Mouse (Mus musculus) lung, postnatal 4 days (tissue): ENCODE results near the gene Mcpt8.
"Not testable (repeated sequence)": the region's sequence is repeated elsewhere in the genome, so short reads cannot be mapped to it uniquely, and the experiment has no call there.

ENCODE experiments used
- DNase-seq, 2 experiments: peaks; one replicate each; pipeline ENCODE4 v3.0.0; 2021

Gene Mcpt8

DNA sequence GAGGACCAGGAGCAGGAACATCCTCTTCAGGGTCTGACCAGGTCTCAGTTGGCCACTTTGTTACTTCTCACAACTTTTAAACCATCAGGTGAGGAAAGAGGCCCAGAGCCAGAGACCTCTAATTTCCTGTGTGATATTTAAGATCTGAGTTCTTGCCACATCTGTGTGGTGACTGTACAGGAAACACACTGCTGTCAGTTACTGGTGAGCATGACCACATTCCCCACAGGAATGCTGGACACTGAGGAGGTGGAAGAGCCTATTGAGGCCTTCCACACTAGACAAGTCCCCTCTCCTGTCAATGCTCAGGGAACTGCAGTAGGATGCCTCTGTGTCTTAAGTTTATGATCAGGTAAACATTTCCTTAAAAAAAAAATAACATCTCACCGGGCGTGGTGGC lies at the start of gene Mcpt8:
Gene Mcpt8 (minus strand): TSS at position 107 of the 400 bp plus-strand sequence.
- DNase-seq: no peak

GRCm38 (mm10) chr14:56133675-56134074 lies 48.6 kb upstream of the Mcpt8 start:
- not testable (repeated sequence) for DNase-seq

DNA sequence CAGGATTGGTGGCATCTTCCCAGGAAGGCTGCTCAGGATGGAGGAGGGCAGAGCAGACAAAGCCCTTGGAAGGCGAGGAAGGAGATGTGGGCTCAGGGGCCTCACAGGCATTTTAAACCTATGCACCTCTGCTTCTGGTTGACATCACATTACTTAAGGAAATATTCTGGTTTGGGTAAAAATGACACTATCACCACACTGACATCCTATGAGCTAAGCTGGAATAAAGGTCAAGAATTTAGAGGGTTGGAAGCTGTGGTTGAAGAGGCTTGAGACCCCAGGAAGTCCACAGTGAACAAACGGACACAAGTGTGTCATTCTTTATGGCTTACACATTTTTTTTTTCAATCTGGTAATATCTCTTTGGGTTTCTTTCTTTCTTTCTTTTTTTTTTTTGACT lies 47.4 kb upstream of the Mcpt8 start, which contains the start of gene Gzmd:
Gene Gzmd (minus strand): TSS at position 101 of the 400 bp plus-strand sequence.
- not testable (repeated sequence) for DNase-seq

GRCm38 (mm10) chr14:56128341-56128740 lies 43.3 kb upstream of the Mcpt8 start:
- DNase-seq: no peak

DNA sequence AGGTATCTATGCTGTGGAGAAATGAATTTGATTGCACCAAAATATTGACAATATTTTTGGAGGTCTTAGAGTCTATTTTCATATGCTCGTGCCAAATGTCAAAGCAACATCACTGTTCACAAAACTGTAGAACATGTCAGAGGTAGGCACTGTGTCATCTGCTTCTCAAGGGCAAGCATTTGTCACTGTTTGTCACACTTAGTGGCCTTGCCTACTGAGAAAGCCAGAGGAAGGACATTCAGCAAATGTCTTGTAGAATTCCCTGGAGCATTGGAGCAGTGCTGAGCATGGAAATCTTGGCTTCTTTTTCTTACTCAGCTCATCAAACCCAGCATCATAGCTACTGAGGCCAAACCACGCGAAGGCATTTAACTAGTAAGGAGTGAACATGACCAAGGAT lies 38.4 kb upstream of the Mcpt8 start:
- no peak for DNase-seq

DNA sequence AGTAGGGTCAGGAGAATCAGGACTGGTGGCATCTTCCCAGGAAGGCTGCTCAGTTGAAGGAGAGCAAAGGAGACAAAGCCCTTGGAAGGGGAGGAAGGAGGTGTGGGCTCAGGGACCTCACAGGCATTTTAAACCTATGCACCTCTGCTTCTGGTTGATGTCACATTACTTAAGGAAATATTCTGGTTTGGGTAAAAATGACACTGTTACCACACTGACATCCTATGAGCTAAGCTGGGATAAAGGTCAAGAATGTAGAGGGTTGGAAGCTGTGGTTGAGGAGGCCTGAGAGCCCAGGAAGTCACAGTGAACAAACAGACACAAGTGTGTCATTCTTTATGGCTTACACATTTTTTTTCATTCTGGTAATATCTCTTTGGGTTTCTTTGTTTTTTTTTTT lies 35.5 kb upstream of the Mcpt8 start, which contains the start of gene Gzme:
Gene Gzme (minus strand): TSS at position 101 of the 400 bp plus-strand sequence.
- no peak for DNase-seq

DNA sequence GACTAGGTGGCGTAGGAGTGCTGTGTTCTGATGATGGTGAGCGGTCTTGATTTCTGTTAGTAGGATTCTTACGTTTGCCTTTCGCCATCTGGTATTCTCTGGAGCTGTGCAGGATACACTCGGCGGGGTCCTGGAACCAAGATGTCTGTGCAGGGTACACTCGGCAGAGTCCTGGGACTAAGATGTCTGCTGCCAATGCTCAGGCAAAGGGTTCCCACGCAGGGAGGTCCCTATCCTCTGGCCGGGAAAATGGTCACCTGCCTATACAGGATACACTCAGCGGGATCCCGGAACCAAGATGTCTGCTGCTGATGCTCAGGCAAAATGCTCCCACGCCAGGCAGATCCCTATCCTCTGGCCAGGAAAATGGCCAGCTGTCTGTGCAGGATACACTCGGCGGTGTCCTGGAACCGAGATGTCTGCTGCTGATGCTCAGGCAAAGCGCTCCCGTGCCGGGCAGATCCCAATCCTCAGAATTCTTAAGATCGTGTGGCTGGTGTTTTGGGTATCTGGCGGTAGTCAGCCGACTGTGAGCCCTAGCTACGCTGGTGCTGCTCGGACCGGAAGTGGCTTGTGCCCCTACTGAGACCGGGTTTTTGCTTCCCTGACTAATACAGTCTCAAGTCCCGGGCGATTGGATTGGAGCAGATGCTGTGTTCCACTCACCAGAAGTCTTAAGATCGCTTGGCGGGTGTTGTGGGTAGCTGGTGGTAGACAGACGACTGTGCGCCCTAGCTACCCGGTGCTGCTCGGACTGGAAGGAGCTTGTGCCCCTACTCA lies 30.6 kb upstream of the Mcpt8 start:
- DNase-seq: not testable (repeated sequence)

- no peak for DNase-seq
Observed at GRCm38 (mm10) chr14:56105447-56106180, 20.5 kb upstream of the Mcpt8 start.

DNA sequence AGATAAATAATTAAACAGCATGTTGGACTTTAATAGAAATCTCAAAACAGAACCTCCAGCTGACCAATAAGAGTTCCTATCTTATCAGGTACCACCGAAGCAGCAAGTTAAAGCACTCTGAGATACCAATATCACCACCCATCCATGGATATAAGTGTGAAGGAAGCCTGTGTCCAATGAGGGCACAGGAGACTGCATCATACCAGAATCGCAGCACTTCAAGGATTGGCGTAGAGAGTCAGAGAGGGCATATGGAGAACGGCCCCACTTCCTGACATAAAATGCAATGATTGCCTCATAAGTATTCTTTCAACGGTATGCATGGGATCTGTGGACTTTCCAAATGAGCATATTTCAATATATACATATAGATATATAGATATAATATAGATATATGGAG lies 19.9 kb upstream of the Mcpt8 start:
- DNase-seq: no peak

DNA sequence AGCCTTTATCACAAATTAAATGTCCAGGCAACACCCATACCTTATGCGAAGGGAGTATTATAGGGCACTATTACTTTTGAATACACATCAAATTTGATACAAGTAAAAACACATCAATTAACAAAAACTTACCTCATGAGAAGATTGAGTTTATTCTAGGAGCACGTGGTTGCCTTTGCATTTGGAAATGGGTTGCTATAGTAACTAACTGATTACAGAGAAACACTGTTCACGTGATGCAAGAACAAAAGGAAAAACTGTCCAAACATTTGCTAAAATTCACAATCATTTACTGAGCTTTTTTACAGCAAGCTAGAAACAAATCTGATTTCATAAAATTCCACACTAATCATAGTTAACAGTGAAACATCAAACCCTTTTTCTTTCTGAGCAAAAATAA lies 18.4 kb upstream of the Mcpt8 start:
- DNase-seq: no peak

GRCm38 (mm10) chr14:56102386-56102785 lies 17.3 kb upstream of the Mcpt8 start, which contains the start of gene Ctsg:
Ctsg (minus strand) TSS chr14:56102574.
- no peak for DNase-seq

- DNase-seq: peak in 1 of 2 experiments; percentile 17
Observed at GRCm38 (mm10) chr14:56098940-56099339, 13.9 kb upstream of the Mcpt8 start.

GRCm38 (mm10) chr14:56097597-56097996 lies 12.5 kb upstream of the Mcpt8 start:
- DNase-seq: no peak

GRCm38 (mm10) chr14:56093353-56093752 lies 8.3 kb upstream of the Mcpt8 start:
- DNase-seq: no peak

GRCm38 (mm10) chr14:56086711-56087110 lies 1.6 kb upstream of the Mcpt8 start:
- no peak for DNase-seq

GRCm38 (mm10) chr14:56082016-56082415 lies 3.1 kb downstream of the Mcpt8 start:
- no peak for DNase-seq

DNA sequence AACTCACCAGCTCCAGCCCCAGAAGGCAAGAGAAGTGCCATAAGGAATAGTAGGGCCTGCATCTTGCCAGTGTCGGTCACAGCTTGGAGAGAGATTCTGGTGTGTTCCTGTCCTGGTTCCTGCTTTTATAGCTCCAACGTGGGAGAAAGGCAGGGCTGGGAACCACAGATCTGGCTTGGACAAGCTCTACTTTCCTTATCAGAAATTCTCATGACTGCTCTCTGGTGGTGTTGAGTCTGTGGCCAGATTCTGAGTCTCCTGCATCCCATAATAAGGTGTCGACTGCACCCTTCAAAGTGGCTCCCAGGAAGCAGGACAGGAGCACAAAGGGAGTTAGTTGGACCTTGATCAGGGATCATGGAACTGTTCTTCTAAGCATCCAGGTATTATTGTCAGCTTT lies 22.9 kb downstream of the Mcpt8 start, which contains the start of gene Mcpt4:
Gene Mcpt4 (minus strand): TSS at position 101 of the 400 bp plus-strand sequence.
- not testable (repeated sequence) for DNase-seq

DNA sequence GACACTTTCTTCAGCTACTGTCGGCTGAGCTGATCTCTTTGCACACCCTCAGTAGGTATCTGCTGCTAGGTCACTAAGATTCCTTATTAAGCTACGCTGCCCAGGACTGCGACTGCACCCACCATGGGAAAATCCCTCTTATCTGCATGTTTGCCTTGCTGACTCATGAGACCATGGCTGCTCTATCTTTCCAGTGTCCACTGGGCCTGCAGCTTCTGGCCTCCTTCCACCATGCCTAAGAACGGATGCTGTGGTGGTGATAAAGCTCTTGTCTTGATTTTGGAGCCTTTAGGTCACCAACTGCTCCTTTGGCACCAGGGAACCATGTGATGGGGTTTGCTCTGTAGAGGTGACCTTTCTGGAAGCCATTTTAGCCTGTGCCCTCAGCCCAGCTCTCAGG lies 27.4 kb downstream of the Mcpt8 start:
- DNase-seq: no peak

DNA sequence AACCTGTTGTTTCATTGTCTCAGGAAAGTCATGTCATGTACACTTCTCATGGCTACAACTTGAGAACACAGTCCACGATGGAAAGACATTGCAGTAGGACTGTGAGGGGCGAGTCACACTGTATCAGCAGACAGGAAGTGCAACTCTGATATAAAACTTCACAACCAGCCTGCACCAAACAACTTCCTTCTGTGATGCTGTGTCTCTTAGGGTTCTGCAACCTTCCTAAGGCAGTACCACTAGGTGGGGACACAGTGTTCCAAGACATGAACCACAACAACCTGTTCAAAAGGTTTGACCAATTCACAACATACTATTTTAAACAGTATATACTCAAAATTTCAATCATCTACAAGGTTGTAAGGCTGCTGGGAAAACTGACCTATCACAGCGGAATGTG lies 29.7 kb downstream of the Mcpt8 start:
- DNase-seq: no peak

- not testable (repeated sequence) for DNase-seq
Observed at GRCm38 (mm10) chr14:56041792-56042191, 43.3 kb downstream of the Mcpt8 start, which contains the start of gene Mcpt2. Mcpt2 (plus strand) TSS chr14:56042041.

DNA sequence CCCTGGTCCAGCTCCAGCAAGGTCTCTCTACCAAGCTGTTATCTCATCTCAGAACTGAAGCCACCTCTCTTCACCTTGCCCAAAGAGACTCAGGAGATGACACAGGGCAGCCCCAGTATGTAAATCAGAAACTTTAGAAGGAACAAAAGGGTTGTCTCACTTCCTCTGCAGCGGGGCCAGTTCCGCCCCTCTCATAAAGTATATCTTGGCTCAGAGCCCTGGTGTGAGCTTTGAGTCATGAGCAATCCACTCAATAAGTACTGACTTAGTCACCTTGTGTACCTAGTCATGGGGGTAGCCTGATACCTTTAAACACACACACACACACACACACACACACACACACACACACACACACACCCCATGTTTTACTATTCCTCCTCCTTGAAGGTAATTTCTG lies 50.6 kb downstream of the Mcpt8 start:
- DNase-seq: peak in 1 of 2 experiments; percentile 34
